Mouse (Mus musculus) layer of hippocampus, adult 8-10 months (tissue): ENCODE measurements around the gene E130308A19Rik. TPM values are rescaled to one million over a fixed set of nuclear protein-coding genes. Genes with fewer than 3 reads are reported as not detected.
"Not testable (repeated sequence)": the region's sequence is repeated elsewhere in the genome, so short reads cannot be mapped to it uniquely, and the experiment has no call there.

Experiments
- DNase-seq, 2 experiments: peaks; one replicate each; pipeline ENCODE4 v3.0.0; 2022; ENCODE audit warnings: low spot score in 2 of 2
- total RNA-seq, 4 experiments: library from RNA; stranded (reverse); gene quantifications; 2 replicates each; pipeline ENCODE4 v1.2.4; 2022

Gene E130308A19Rik
- total RNA-seq, 4 experiments from 2014 or later, result 11.6 to 16.6 (median 13.0) TPM

DNA sequence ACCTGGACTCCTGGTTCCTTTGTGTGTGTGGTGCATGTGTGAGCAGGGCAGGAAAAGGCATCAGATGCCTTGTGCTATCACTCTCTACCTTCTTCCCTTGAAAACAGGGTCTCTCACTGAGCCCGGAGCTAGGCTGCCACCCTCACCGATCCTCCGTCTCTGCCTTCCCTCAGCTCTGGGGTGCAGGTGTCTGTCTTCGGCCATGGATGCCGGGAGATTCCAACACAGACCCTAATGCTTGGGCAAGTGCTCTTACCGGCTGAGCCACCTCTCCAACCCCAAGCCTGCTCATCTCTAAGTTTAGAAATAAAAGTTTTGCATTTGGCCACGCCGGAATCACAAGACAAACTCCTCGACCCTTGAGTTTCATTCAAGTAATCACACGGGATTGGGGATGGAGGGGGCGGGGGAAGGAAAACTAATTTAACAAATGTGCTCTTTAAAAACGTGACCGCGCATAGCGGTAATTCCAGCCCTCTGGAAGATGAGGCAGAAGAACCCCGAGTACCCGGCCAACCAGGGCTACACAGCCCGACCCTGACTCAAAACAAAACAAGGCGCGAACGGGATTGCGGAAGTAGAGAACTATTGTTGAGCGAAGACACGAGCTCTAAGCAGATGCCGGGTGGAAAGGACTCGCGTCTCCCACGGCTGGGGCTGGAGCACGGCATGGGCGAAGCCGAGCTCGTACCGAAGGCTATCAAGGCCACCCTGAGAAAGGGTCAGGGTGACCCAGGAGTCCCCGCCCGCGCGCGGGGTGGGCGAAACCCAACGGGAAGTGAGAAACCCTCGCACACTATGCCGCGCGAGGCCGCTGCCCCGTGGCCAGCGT is 157.1 kb downstream of the E130308A19Rik start:
- peak; percentile 18 to 34 for DNase-seq

DNA sequence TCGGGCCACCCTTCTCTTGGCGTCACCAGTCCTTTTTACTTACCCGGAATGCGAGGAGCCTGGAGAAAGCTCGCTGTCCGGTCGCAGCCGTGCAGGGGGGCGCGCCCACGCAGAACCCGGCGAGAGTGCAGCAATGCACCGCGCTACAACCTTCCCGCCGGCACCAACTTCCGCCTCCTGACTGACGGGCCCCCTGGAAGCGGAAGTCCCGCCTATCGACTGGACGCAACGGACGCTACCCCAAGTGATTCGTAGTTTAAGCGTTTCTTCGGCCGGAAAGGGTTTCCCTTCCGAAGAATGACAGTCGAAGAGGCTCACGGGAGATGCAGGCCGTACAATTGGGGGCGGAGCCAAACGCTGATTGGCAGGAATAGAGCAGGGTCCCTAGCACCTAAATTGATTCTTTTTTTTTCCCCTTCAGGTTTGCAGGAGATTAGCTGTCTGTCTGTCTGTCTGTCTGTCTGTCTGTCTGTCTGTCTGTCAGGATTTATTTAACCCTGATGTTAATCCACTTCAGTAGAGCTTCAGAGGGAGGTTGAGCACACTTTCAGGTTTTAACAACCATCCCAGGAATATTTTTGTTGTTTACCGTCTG is 157.8 kb downstream of the E130308A19Rik start:
- peak; percentile 95 to 97 for DNase-seq

DNA sequence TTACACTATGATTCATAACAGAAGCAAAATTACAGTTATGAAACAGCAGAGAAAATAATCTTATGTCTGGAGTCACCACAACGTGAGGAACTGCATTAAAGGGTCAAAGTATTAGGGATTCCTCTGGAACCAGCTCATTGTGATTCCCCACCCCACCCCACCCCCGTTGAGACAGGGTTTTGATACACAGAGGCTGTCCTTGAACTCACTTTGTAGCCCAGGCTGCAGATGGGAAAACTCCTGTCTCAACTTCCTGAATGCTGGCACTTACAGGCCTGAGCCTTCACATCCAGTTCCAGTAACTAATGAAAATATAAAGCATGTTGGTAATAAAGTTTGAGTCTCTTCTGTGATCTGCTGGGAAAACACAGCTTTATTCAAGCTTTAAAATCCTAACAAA is 159.4 kb downstream of the E130308A19Rik start:
- DNase-seq, result no peak

DNA sequence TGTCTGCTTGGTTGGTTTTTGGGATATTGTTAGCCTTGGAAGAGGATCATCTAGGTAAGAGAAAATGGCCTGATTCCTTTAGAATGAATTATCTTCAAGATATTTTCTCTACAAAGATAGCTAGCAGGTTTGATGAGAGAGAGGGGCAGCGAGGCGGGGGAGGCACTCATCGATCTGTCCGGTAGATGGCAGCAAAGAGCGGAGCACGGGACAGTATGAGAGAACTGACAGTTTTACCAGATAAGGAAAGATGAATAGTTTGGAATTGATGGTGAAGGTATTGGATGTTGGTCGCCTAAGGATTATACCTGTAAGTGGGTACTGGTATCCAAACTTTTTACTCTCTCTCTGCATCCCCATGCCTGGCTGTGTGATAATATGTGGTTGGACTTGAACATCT is 160.7 kb downstream of the E130308A19Rik start:
- peak; percentile 37 to 81 for DNase-seq

DNA sequence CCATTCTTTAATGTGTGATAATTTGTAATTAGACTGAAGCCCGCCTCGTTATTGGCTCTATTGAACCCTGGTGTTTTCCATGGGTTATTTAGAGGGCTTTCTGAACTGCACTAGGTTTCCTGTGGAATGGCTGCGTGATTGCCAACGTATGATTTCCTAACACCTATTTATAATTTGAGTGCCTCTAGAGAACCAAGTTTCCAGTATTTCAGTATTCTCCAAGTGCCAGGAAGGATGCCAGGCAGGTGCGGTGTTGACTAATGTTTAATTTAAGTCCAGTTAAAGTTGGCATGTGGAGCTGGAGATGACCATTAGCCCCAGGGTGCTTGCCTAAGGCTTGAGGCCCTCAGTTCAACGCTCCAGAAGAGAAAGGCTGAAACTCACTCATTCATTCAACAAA is 161.1 kb downstream of the E130308A19Rik start:
- no peak for DNase-seq

DNA sequence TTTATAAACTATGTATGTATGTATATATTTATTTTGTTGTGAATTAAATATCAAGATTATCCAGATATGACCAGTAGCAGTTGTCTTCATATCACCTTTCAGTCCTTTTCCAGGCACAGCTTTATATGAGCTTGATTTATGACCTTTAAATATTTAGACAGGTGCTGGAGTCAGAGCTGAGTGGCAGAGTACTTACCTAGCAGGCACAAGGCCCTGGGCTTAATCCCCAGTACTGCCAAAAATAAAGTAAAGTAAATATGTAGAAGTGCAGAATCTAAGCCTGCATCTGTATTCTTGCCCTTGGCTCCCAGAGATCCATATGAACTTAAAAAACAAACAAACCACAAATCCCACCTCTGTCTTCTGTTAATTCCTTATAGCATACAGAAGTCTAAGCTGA is 163.0 kb downstream of the E130308A19Rik start:
- DNase-seq, result no peak

DNA sequence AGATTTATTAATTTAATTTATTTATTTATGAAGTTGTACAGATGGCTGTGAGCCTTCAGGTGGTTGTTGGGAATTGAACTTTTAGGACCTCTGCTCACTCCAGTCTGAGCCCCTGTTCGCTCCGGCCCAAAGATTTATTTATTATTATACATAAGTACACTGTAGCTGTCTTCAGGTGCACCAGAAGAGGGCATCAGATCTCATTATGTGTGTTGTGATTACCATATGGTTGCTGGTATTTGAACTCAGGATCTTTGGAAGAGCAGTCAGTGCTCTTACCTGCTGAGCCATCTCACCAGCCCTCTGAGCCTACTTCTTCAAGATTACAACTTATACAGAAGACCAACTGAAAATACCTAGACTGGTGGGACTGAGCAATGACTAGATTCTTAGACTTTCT is 167.6 kb downstream of the E130308A19Rik start:
- DNase-seq, result not testable (repeated sequence)

DNA sequence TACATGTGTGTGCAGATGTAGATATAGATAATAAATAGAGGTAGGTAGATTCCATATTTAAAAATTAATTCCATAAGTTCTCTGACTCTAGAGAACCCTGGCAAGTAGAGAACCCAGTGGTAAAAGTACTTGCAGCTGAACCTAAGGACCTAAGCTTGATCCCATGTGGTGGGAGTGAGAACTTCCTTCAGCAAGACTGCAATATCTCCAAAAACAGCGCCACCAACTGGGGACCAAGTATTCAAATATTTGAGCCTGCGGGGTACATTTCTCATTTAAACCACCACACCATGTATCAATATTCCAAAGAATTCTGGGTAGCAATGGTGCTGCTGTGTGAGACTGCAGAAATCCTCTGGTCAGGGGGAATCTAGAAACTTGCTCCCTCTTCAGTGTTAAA is 168.1 kb downstream of the E130308A19Rik start:
- no peak for DNase-seq

DNA sequence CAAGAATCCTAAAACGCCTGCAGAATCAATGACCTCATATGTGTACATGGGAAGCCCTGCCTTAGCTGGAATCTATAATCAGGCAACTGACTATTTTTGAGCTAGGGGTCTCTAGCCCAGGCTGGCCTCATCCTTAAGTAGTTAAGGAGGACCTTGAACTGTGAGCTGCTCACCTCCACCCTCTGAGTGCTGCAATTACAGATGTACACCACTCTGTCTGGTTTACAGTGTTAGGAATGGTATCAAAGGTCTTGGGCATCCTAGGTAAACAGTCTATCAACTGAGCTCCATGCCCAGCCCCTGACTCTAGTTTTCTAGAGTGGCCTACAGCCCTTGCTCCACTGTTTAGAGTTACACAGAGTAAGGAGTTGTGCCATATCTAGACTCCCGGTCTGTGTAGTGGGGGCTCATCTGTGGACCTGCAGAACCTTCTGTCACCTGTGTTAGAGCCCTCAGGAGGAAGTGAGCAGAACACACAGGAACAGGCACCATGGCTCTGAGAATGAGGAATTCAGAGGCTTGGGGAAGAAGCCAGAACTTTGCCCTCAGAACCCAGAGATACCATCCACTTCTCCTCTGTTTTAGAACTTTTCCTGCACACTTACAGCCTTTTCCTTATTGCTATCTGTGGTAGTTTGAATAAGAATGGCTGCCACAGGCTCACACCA is 169.9 kb downstream of the E130308A19Rik start:
- no peak for DNase-seq

DNA sequence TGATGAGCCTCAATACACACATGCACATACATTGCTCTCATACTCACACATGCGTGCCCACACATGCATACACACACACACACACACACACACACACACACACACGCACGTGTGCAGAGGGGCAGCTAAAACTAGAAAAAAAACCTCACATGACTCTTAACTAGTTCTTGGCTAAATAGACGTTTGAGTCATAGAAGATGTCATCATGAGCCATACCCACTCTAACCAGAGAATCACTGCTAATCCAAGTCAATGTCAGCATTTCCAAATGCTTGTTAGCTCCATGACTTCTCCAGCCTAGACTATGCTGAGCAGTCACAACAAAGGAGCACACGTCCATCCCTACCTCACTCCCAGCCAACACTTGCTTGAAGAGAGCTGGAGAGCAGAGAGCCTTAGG is 174.2 kb downstream of the E130308A19Rik start:
- DNase-seq, result no peak

DNA sequence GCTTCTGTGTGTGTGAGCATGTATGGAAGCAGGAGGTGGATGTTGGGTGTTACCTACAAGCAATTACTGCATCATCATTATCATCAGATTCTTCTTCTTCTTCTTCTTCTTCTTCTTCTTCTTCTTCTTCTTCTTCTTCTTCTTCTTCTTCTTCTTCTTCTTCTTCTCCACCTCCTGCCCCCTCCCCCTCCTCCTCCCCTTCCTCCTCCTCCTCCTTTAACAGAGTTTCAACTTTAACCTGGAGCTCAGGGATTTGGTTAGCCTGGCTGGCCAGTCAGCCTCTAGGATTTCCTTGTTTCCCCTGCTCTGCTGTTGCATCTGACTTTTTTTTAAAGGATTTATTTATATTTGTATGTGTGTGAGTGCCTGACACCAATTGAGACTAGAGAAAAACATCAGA is 175.5 kb downstream of the E130308A19Rik start, which contains the start of gene Inip:
Gene Inip (minus strand): TSS at position 101 of the 400 bp plus-strand sequence.
- no peak for DNase-seq

DNA sequence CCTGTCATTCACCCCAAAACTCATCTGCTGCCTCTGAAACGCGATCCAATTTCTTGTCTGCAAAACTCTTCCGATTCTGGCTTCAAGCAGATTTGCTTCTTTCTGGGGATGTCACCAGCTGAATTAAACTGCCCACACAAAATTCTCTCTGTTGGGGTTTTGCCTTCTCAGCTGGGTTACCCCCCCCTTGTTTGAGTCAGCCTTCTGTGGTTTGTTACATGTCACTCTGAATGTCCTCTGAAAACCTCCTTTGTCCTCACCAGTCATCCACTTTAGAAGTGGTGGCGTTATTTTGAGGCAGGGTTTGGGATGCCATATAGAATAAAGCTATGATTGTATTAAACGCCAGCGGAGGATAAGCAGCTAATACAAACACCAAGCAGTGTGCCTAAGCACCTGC is 176.1 kb downstream of the E130308A19Rik start:
- no peak for DNase-seq

DNA sequence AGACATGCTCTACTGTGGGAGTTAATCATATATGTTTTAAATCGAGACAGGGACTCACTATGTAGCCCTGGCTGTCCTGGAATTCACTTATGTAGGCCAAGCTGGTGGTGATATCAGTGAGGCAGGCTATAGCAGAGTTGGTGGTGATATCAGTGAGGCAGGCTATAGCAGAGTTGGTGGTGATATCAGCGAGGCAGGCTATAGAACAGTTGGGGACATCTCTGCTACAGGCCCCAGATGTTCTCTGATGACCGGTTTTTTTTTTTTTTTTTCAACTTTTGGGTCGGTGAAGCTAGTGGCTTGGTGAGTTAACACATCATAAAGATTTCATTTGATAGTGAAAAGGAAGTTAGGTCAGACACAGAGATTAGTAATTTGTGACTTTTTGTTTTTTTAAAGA is 176.8 kb downstream of the E130308A19Rik start:
- no peak for DNase-seq

DNA sequence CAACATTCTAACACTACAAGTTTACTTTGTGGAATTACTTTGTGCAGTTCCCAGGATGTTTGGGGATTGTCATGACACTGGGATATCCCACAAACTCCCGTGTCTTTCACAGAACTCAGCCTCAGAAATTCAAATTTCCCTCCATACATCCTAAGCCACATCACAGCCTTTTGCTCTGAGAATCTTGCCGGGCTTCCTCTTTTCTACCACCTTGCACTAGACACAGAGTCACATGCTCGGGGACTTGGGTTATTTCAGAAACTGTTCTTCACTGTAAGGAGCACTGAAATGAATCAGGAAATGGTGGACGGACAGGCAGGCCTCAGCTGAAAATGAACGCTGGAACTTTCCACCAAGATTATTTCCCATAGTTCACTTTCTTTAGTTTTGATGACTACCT is 177.3 kb downstream of the E130308A19Rik start:
- no peak for DNase-seq

DNA sequence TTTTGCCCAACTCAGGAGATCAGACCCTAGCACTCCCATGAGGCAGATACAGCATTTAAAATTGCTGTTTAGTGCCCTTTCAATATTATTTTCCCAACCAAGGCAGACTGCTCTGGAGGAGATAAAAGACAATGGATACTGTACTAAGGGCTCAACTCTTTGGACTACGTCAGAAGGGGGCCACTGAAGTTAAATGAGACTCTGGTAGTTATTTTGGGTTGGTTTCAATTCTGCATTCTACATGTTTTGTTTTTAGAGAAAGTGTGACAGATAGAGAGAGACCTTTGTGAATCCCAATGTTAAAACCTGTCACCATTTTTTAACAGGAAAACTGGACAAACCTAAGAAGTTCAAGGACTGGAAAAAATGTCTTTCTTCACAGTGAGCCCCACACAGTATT is 178.7 kb downstream of the E130308A19Rik start:
- no peak for DNase-seq

DNA sequence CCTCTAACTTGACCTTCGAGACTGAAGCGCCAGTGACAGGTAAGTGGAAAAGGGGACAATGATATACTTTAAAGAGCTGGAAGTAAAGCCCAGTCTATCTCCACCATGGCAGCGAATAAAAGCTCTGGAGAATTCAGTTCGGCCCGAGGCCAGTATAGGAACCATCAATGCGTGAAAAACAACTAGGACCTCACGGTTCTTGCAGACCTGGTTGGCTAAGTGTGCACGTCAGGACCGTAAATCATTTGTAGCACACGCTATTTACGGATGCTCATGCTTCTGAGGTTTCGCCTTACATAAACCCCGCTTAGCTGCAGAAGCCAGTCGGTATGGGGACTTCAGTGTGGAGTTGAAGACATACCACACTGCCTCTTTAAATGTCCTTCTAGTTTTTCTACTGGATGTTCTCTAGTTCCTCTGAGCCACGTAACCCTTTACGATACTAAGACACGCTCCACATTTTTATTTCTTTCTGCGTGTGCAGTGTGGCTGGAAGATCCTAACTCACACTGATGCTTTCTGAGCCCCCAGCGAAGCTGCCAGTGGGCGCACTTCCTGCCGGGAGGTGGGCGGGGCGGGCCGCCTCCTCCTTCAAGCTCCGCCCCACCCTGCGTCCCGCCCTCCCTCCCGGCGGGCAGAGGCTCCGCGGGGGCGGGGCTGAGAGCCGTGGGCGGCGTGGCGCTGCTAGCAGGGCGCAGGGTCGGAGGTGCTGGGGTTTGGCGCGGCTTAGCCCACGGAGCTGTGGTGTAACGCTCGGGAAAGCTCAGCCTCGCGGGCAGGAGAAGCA is 179.4 kb downstream of the E130308A19Rik start, which contains the start of gene Snx30:
Gene Snx30 (plus strand): TSS at position 660 of the 787 bp plus-strand sequence.
- DNase-seq, result peak; percentile 86 to 87

DNA sequence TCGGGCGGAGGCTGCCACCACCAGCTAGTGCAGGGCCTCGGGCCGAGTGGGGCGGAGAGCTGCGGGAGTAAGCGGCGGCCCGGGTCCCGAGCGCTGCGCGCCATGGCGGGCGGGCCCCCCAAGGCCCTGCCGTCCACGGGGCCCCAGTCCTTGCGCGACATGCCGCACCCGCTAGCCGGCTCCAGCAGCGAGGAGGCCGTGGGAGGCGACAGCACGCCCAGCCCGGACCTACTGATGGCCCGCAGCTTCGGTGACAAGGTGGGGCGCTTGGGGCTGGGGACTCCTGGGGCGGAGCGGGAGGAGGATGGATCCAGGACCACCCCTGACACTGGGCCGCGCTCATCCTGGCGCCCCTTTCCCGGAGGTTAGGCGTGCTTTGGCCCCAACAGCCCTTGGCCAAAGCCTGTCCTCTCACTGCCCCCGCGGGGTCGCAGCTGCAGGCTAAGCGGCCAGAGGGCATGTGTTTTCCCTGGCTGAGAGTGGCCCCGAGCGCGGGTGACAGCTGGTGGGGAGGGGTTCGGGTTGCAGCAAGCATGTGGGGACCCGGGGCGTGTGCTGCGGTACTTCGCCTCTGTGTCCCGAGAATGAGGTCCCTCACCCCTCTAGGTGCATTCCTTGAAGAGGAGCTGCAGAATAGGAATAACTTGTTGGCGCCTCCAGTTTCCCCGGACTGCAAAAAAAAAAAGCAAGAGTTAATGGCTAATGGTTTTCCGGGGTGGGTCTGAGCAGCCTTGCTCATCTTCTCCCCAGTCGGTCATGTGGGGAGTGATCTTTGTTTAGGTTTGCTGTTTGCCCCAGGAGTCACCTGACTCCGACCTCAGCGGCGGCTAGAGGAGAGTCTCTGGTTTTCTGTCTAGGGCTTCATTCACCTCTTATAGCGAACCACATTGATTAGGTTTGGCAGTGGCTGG is 180.2 kb downstream of the E130308A19Rik start:
- no peak for DNase-seq

DNA sequence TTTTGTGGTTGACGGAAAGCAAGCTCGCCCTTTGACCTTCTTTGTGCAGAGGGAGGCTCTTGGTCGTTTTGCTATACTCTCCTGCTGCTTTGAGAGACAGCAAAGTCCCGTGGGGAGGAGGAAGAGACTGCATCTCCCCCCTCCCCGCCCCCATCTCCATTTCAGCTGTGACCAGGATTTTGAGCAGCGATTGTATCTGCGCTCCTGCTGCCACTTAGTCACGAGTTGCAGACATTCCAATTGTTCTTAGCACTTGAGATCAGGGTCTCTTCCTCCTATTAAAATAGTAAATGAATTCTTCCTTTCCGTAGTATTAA is 180.8 kb downstream of the E130308A19Rik start:
- DNase-seq, result no peak

DNA sequence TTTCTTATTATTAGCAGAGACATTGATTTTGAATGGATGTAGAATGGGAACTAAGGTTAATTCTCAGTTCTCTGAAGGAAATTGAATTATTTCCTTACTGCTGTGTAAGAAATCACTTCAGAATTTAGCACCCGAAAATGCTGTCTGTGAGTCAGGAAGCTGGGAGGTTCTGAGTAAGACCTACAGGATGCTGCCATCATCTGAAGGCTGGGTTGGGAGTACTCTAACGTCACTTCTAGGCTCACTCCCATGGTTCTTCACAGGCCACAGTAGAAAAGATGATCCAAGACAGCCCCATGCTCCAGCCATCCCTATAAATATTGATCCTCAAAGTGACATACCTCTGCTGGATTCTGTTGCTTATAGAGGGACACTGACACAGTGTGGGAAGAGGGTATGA is 181.5 kb downstream of the E130308A19Rik start:
- no peak for DNase-seq

DNA sequence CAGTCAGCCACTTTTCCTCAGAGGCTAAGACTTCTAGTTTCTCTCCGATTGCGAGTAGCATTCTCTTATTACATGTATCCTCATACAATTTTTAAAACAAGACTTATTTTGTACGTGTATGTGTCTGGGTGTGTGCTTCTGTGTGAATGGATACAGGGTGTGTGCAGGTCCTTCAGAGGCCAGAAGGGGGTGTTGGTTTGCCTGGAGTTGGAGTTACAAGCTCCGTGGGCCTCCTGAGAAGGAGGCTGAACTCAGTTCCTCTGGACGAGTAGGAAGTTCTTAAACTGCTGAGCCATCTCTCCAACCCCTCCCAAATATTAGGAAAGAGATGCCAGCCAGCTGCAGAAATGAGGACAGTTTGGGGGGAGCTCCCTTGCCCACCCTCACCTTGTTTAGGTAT is 182.4 kb downstream of the E130308A19Rik start:
- DNase-seq, result no peak
